Mouse (Mus musculus): ENCODE results near the gene Spock1.

Gene Spock1

GRCm38 (mm10) chr13:57733521-57733920 lies 174.6 kb downstream of the Spock1 start:
- no peak for DNase-seq (ENCODE audit: extremely low read depth, low read depth)

- DNase-seq (ENCODE audit: extremely low read depth, low read depth) = no peak
Measured at GRCm38 (mm10) chr13:57732251-57732650, 175.9 kb downstream of the Spock1 start.

DNA sequence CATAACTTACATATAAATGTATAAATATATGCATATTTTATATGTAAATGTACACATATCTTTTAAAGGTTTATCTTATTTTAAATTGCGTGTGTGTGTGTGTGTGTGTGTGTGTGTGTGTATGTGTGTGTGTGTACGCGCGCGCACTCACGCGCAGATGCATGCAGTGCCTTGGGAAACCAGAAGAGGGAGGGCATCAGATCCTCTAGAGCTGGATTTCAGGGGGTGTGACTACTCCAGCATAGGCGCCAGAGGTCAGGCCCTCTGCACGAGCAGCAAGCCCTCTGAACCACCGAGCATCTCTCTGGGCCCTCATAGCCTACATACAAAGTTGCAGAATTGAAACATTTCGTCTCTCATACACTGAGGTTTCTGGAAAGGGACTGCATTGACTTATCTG lies 180.4 kb downstream of the Spock1 start:
- no peak for DNase-seq (ENCODE audit: extremely low read depth, low read depth)

GRCm38 (mm10) chr13:57726654-57727053 lies 181.5 kb downstream of the Spock1 start:
- DNase-seq (ENCODE audit: extremely low read depth, low read depth) = no peak

GRCm38 (mm10) chr13:57722329-57722936 lies 185.7 kb downstream of the Spock1 start:
- DNase-seq (ENCODE audit: extremely low read depth, low read depth) = no peak

GRCm38 (mm10) chr13:57721524-57722279 lies 186.4 kb downstream of the Spock1 start:
- DNase-seq (ENCODE audit: extremely low read depth, low read depth) = no peak

- DNase-seq (ENCODE audit: extremely low read depth, low read depth) = no peak
Measured at GRCm38 (mm10) chr13:57718087-57718486, 190.0 kb downstream of the Spock1 start.

DNA sequence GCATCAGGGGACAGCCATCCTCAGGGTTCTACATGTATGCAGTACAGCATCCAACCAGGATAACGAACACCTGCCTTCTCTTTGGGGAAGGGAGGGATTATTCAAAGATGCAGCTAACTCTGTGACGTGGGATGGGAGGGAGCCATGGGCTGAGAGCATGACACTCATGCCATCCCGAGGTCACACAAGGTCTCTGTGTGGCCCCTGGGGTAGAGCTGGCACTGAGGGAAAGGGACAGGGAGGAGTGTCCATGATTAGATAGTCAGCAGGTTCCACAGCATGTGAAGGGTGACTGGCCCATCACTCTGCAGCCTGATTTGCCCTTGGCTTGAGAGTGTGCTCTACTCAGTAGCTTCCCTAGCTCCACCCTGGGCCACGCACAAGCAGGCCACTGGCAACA lies 195.2 kb downstream of the Spock1 start:
- DNase-seq (ENCODE audit: extremely low read depth, low read depth) = no peak

- no peak for DNase-seq (ENCODE audit: extremely low read depth, low read depth)
Measured at GRCm38 (mm10) chr13:57708425-57708824, 199.7 kb downstream of the Spock1 start.

DNA sequence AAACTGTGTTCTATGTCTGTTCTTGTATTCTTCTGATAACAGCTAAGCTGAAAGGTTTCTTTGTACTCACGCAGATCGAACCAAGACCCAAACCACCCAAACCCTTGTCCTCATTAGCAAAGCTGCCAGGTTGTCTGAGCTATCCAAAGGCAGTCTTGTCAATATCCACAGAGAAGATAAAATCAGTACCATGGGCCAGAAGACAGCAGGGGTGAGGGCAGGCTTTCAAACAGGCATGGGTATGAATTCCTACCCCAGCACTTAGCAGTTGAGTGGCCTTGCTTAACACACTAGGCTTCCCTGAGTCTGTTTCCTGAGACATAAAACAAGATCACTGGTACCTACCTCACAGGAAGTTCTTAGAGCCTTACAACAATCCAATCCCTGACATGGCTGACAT lies 205.2 kb downstream of the Spock1 start:
- no peak for DNase-seq (ENCODE audit: extremely low read depth, low read depth)

DNA sequence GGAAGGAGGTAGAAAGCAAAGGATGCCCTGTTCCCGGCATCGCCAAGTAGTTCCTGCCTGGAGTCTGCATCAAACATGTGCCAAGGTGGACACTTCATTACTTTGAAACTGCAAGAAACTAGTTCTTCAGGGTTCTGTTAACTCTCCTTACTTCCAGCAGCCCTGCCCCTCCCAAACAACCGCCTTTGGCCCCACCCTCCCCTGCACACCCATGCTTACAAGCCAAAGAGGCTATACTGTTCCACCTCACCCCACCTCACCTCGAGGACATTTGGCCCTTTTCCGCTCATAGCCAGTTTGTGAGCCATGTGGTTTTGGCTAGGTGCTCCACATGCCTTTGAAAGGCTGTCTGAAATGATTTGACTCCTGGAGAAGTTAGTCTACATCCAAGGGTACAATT lies 211.4 kb downstream of the Spock1 start:
- DNase-seq (ENCODE audit: extremely low read depth, low read depth) = no peak

- no peak for DNase-seq (ENCODE audit: extremely low read depth, low read depth)
Measured at GRCm38 (mm10) chr13:57688926-57689325, 219.2 kb downstream of the Spock1 start.

GRCm38 (mm10) chr13:57686437-57686836 lies 221.7 kb downstream of the Spock1 start:
- DNase-seq (ENCODE audit: extremely low read depth, low read depth) = no peak

DNA sequence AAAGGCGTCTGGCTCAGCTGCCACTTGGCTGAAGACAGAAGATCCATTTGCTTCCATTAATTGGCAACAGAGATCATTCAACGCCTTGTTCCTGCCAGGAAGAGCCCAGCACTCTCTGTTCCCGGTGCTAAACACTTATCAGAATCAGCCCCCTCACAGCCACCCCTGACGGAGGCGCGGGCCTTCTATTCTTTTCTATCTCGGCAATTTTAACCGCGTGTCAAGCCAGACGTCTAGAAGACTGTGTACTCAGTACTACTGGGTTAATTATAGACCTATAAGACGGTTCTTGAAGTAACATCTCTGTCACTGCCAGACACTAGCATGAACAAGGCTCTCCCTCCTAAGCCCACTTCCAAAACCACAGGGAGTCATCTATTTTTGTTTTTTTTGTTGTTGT lies 222.9 kb downstream of the Spock1 start:
- DNase-seq (ENCODE audit: extremely low read depth, low read depth) = no peak

DNA sequence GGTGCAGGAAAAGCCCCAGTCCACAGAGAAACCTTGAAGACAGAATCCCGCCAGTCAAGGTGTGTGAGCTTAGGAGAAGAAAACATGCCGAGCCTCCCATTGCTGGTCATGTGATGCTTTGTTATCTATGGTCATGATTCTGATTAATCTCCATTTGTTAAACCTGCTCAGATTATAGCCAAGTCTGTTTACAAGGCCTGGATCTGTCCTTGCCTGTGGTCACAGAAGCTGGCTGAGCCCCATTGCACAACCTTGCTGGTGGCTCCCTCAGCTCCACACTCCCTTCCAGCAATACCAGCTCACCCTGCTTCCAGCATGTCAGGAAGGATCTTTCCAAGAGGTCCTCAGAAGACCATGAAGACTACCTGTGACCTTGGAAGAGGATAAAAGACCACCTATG lies 228.5 kb downstream of the Spock1 start:
- DNase-seq (ENCODE audit: extremely low read depth, low read depth) = no peak

DNA sequence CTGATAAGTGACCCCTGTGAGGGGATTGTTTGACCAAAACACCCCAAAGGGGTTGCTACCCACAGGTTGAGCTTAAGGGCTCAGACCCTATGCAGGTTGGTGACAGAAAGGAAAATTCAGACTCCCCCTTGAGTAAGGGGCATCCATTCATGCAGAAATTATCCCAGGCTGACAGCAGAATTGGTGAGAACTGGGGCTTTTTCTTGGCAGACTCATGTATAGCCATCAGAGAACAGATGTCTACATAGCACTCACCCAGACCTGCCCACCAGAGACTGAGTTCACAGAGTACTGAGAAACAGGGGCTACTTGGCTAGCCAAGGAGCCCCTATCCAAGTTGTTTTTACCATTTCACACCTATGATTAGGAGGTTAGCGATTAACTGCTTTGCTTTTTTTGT lies 231.3 kb downstream of the Spock1 start:
- no peak for DNase-seq (ENCODE audit: extremely low read depth, low read depth)

DNA sequence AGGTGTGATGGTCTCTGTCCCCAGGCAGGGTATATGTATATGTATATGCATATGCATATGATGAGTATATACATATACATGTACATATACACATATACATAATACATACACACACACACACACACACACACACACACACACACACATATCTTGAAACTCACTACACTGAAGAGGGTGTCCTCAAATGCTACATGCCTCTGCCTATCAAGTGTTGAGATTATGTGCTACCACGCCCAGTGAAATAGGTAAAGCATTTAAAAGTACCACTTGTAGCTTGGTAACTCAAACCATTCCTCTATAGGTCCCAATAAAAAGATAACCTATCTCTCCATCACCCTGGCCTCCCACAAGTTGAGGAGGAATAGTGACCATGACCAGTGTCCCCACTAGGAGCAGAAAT lies 234.7 kb downstream of the Spock1 start:
- DNase-seq (ENCODE audit: extremely low read depth, low read depth) = no peak

GRCm38 (mm10) chr13:57672762-57673161 lies 235.4 kb downstream of the Spock1 start:
- DNase-seq (ENCODE audit: extremely low read depth, low read depth) = no peak

- no peak for DNase-seq (ENCODE audit: extremely low read depth, low read depth)
Measured at GRCm38 (mm10) chr13:57671919-57672318, 236.2 kb downstream of the Spock1 start.

DNA sequence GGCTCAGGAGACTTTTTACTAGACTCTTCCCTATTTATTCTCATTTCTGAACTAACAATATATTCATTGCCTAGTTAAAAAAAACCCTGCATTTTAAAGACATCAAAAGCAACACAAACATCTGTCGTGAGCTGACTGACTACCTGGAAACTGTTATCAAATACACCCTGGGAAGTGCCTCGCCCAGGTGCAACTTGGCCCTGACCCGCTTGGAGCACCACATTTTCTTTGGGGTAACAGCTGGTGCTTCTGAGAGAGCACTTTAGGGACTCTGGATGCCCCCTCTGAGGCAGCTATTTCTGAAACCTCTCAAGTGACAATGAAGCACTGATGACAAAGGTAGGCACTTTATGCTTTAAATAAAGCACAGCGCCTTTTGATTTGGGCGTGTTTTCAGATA lies 236.8 kb downstream of the Spock1 start:
- no peak for DNase-seq (ENCODE audit: extremely low read depth, low read depth)

DNA sequence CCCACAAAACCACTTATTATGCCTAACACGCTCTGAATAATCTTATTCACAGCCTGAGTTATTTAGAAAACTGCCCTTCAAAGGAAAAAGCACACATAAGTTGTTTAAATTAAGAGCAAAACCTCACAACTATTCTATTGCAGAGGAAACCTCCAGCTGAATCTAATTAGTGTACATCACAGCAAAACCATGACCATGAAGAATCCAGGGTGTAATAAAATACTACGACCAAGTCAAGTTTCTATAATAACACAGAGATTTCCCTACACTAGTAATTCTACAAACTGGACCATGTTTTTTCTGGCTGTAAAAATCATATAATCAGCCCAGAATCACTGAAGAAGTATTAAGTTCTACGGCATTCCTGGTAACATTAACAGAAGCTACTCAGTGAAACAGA lies 240.5 kb downstream of the Spock1 start:
- DNase-seq (ENCODE audit: extremely low read depth, low read depth) = no peak

- no peak for DNase-seq (ENCODE audit: extremely low read depth, low read depth)
Measured at GRCm38 (mm10) chr13:57666173-57666842, 241.8 kb downstream of the Spock1 start.

GRCm38 (mm10) chr13:57662554-57662953 lies 245.6 kb downstream of the Spock1 start:
- DNase-seq (ENCODE audit: extremely low read depth, low read depth) = no peak

Measured in MEL-GATA-1-ER (cell line).